Mouse (Mus musculus) small intestine, adult 2 months (tissue): Measurements from ENCODE around the gene Hist1h2bk.

Source experiments
- CTCF ChIP-seq: fragments of 200-500 bp; IDR thresholded peaks from 2 replicates; pipeline ENCODE4 v1.5.1; 2012; ENCODE audit warnings: low read depth, mild to moderate bottlenecking, control low read depth, inconsistent platforms, low read length, moderate library complexity, mixed read lengths; ENCODE audit not compliant: insufficient replicate concordance, insufficient read length; ENCODE audit errors: extremely low read depth
- POLR2A ChIP-seq: fragments of 200-500 bp; IDR thresholded peaks from 2 replicates; pipeline ENCODE4 v1.6.1; 2012; ENCODE audit warnings: low read depth, mild to moderate bottlenecking, control low read depth, inconsistent platforms, low read length, moderate library complexity

GRCm38 (mm10) chr13:22050591-22051522 lies 15.2 kb downstream of the Hist1h2bk start:
- peak; percentile 69 for TF ChIP-seq CTCF
- no peak for TF ChIP-seq POLR2A
